Mouse (Mus musculus) cerebellum, postnatal 25 days (tissue): ENCODE measurements around the gene Numb.
A peak's percentile ranks its signal among the peaks of the same experiment; 100 is the strongest.

Source experiments
- DNase-seq, 2 experiments: peaks; one replicate each; pipeline ENCODE4 v3.0.0; 2021; ENCODE audit warnings: mixed read lengths in 2 of 2

Numb gene

DNA sequence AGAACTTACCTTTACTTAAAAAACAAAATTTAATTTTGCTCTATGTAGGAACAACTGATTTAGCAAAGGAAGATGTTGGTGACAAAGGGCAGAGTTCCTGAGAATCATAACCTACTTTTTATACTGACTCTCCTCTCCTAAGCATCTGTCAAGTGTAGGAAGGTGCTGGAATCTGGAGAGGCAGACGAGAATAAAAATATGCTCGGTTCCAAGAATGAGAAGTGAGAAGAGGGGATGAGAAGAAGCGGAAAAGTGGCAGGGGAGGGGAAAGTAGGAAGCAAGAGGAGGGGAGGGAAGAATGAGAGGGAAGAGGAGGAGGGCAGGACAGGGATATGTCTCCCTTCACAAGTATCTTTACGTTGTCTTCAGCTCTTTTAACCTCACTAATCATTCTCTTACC, 71.4 kb downstream of the Numb start:
- no peak for DNase-seq

DNA sequence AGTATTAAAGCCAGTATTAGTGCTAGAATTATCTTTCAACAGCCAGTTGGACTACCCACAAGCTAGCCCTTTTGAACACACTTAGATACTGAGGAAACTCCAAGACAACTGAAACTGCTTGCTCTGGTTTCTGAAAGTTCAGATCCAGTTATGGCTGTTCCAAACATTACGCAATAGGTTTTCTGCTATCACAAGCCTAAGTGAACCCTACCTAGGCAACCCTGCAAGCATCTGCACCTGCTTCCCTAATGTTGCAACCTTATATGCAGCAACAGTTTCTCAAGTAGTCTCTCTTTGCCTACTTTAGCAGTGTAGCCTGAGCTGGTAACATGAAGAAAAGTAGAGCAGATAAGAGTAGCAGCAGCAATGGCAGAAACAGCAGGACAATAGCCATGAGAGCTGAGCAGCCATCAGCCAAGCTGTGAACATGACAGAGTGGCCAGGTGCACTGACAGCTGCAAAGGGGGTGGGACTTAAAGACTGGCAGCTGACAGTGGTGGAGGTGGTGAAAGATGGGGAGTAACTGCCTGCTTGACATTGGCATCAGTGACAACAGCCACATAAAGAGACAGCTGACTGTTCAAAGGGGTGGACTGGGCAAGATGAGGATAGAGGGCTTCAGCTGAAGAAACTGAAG, 73.0 kb downstream of the Numb start:
- no peak for DNase-seq

DNA sequence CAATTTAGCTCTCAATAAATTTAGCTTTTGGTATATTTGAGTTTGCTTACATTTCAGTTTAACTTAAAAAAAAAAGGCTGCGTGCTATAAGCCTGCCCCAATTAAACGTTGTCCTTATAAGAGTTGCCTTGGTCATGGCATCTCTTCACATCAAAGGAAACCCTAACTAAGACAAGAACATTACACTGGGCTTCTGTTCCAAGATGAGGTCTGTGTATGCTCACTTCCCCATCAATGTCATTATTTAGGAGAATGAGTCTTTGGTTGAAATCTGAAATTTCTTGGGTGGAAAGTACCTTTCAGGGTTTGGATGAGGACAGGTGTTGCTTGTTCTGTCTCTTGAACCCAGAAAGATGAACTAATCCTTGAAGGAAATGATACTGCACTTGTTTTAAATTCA, 73.9 kb downstream of the Numb start:
- DNase-seq, result no peak

DNA sequence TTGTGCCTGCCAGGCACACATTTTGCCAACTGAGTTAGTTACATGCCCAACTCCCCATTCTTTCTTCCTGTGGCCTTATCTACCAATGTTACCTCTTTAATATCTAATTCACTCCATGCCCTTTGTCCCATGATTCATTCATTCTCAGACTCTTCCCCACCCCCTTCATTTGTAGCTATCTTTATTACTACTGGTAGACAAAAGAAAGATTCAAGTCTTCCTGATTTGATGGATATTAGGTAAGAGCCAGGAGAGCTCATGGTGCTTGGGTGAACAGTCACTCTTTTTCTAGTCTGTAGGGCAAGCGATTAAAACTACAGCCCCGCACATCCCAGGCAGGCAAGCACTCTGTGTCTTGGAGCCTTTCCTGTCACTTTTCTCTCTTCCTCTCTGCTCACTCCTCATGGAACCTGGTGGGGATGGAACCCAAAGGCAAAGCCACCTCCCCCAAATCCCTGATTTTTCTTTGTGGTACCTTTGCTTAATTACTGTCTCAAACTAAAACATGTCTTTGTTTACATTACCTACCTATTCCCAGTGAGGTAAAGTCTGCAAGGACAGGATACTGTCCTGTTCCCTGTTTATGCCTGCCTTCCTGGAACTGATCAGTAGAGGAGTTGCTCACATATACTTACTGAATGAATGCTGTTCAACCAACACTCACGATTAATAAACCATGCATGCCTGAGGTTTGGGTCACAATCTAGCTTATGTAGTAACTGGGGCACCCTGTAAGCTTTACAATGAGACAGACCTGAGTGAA, 78.9 kb downstream of the Numb start:
- DNase-seq, result no peak

DNA sequence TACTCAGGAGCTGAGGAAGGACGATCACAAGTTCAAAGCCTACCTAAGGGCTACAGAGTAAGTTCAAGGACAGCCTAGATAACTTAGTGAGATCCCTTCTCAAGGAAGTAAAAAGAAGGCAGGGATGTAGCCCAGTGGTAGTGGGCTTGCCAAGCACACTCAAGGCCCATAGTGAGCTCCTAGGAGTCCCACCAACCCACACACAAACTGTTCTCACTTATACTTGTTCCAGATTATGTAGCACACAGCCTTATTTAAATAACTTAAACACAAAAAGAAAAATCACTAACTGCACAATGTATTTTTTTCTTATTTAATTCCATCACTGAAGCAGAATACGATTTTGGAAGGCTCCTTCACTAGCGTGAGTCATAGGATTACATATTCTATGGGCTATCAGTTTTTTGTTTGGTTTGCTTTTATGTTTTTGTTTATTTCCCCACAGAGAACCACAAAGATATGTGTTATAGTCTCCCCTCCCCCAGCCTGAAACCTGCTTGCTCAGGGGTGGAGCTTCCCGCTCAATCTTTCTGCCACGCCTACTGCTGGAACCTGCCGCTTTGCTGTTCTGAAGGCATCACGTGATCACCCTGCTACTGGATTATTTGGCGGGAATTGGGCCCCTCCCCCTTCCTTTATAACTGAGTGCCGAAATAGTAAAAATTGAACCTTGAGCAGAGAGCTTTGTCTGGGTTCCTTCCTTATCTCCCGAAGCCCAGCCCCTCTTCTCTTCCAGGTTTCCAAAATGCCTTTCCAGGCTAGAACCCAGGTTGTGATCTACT, 80.1 kb downstream of the Numb start:
- no peak for DNase-seq

DNA sequence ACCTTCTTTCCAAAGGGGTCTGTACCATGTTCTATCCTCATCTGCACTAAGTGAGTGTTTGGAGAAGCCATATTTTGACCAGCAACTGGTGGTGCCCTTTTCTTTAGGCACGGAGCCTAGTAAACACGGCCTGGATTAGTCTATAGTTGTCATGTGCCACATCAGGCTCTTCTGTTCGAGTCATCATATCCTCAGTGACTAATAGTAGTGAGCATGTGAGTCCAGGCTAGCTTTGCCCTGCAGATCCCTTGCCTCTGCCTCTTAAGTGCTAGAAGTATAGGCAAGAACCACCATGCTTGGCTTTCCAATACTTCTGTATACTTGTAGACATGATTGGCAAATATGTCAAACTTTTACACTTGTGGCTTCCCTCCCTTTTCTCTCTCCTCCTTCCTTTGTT, 87.8 kb downstream of the Numb start:
- no peak for DNase-seq

DNA sequence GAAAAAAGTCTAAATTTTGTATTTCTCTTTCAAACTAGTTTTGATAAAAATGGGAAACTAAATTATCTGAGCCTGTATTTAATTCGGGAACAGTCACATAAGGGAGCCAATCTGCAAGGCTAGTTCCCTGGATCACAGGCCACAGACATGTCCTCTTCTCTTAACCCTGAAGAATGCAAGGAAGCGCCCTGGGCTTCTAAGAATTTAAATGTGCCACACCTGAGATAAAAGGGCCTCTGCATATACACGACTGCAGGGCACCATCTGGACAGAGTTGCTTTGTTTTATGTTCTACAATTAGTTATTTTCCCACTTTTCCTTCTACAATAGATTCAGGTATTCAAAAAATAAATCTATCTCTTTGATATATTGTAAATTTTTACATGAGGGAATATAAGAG, 91.3 kb downstream of the Numb start:
- no peak for DNase-seq

DNA sequence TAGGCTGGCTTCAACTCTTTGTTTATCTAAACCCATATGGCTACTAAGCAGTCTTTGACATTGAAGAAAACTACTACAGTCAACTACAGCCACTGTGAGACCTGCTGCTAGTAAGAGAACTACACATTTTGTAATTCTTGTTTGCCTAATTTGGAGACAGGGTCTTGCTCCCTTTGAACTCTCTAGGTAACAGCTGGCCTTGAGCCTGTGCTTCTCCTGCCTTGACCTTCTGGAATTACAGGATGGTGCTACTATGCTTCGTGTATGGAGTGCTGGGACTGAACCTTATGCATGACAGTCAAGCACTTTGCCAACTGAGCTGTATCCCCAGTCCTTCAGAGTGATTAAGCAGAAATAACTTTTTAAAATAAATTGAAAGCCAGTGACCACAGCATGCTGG, 105.1 kb downstream of the Numb start:
- no peak for DNase-seq

DNA sequence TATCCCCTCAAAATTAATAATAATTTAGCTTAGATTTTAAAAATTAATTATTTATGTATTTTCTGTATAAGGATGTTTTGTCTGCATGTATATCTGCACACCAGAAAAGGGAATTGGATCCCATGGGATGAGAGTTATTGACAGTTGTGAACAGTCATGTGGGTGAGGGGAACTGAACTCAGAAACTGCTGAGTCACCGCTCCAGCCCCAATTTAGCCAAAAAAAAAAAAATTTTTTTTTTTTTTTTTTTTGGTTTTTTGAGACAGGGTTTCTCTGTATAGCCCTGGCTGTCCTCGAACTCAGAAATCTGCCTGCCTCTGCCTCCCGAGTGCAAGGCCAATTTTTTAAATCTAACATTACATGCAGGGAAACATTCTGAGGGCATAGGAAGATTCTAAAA, 109.8 kb downstream of the Numb start:
- DNase-seq, result no peak

DNA sequence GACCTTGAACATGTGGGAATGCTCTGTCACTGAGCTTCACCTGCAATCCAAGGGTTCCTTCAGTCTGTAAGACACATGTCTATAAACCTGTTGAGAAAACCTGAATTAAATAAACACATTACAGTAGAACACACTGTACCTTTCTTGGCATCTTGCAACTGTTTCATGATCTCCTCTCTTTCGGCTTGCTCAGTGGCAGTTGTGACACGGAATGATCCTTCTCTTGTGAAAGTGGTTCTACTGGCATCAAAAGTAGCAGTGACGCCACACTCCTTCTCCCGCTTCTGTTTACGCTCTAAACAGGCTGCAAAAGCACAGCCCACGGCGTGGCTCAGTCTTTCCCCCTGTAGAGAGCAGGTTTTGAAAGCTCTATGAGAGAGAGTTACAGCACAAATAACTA, 118.1 kb downstream of the Numb start:
- DNase-seq, result no peak

DNA sequence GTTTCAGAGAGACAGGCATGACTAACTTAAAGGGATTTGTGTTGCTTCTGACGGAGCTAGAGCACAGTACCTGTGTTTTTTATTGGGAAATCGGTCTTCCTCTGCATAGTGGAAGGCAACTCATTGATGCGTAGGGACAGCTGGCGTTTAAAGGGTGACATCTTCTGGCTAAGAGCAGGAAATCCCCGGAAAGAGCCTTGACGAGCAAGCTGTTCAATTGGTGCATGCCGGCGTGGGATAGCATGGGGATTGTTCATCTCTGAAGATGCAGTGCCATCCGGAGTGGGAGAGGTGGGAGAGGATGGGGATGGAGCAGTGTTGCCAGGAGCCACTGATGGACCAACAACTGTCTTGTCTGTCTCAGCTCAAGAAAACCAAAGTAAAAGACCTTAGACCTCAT, 120.8 kb downstream of the Numb start:
- DNase-seq, result peak in 1 of 2 experiments; percentile 55

DNA sequence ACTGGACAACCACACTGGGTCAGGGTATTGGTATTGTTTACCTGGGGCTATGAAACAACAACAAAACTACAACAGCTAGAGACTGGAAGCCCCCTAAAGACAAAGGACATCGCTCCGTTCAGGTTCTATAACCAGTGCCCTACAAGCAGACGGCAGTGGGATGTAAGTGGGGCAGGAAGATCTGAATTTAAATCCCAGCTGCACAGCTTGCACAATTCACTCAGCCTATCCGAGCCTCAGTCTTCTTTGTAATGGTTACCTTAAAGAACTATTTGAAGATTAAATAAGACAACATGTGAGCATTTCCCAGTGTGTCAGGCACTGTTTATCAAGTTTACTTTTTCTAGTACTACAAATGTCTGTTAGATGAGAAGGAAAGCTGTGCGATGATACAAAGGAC, 123.4 kb downstream of the Numb start:
- DNase-seq, result no peak

DNA sequence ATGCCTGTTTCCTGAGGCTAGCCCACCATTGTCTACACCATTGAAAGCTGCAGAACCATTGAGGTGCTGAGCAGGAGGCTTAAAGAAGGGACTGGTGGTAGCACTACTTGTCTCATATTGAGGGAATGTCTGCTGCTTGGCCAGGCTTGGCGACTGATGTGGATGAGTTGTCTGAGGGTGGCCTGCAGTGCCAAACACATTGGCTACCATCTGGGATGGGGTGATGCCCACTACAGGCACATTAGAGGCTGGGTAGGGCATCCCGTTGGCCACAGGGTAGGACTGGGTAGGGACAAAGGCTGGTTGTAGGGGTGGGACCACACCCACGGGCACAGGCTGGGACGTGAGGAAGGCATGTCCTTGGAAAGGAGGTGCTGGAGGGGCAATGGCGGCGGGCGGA, 126.1 kb downstream of the Numb start:
- DNase-seq, result no peak

DNA sequence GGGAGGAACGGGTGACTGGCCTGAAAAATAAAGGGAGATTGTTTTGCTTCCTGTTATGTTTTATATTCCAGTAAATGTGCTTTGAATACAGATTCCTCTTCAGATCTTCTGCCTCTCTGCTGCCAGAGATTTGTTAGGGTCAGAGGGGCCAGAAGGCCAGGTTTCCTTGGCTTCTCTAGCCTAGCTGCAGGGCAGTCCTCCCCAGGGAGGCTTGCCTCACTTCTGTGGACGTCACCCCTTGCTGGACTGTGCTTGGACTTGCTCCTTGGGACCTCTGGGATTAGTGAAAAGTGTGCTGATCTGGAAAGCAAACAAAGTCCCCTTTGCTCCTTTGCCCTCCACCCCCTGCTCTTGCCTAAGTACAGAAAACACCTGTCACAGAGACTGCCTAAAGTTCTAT, 126.7 kb downstream of the Numb start:
- DNase-seq, result no peak

DNA sequence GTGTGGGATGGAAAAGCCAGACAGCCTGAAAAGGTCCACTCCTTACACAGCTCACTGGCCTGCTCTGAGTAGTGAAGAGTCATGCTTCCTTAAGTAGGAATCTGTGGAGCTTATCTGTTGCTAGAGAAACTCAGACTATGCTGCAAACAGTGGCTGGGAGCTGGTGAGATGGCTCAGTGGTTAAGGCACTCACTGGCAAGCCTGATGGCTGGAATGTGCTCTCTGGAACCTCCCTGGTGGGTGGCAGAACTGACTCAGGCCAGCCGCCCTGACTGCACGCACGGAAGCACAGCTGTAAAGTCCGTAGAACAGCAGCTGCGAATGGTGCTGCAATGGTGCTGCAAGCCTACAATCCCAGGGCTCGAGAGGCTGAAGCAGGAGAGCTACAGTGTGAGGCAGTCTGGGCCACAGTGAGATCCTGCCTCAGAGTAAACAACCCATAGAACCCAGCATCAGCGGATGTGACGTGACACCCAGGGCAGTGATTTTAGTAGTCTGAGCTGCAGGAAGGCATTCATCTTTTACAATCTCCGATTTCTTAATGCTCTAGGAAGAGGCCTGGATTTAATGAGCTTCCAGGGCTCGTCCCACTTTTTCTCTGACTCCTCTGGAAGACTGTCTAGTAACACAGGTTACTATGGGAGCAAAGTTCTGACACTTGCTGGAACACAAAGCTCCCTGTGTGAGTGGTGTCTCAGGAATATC, 128.9 kb downstream of the Numb start:
- no peak for DNase-seq

DNA sequence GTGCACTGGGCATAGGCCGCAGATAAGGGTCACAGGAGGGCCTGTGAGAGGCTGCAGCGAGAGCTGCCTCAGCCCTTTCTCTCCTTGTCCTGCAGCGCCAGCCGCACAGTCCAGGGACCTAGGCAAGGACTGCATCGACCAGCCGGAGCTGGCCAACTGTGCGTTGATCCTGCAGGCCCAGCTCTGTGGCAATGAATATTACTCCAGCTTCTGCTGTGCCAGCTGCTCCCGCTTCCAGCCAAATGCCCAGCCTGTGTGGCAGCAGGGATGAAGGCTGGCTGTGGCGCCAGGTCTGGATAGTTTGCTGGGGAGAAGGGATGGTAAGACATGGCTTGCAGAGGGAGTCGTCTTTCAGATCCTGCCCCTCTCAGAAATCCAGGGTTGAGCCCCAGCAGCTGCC, 130.0 kb downstream of the Numb start:
- peak; percentile 44 to 64 for DNase-seq

DNA sequence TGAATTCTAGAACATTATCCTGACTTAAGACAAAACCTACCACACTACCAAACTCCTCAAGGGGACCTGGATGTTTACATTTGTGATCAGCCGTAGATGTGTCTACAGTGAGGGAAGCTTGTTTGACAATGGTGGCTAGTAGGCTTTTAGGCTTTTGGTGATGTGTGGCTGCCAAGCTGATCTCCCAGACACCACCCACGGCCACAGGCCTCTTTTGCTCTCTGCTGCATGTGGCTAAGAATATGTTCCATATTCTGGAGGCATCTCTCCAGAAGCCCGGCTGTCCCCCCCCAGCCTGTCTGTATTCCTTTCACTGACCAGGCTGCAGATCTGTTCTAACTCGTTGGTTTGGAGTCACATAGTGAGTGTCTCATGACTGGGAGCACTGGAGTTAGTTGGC, 131.0 kb downstream of the Numb start:
- DNase-seq, result no peak

DNA sequence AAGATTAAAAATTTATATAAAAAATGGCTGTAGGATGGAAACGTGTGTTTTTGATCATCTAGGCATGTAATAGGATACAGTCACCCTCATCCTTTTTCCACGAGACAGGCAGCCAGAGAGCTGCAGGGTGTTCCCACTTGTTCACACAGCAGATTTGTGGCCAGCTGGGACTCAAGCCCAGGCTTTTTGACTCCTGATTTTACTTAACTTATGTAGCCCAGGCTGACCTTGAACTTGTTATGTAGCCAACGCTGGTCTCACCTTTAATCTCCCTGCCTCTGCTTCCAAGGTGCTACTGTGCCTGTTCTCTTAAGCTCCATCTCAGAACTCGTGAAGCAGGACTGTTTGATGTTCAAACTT, 132.0 kb downstream of the Numb start:
- DNase-seq, result no peak

DNA sequence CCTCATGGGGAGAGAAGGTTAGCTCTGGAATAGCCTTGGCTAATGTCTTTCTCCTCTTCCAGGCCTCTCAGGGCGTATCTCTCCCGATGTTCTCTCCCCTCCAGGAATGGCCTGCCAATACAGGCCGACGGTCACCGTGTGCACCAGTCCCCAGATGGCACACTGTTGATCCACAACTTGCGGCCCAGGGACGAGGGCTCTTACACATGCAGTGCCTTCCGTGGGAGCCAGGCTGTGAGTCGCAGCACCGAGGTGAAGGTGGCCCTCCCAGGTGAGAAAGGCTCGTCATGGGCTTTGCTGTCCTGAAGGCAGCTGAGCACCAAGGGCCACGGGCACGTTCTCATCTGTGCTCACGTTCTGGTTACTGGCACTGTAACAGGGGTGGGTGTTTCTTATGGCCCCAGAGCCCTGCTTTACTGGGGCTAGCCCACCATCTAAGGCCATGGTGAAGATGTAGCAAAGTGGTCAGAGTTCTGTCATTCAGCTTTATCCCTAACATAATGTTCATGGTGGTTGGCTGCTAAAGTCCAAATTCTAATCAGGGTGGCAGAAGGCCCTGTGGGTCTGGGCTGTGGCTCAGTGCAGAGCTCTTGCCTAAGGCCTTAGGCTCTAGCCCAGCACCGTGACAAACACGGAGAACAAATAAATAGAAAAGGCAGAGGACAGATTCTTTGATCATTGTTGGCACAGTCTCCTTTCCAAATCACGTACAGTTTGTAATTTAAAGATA, 132.5 kb downstream of the Numb start:
- DNase-seq, result no peak

DNA sequence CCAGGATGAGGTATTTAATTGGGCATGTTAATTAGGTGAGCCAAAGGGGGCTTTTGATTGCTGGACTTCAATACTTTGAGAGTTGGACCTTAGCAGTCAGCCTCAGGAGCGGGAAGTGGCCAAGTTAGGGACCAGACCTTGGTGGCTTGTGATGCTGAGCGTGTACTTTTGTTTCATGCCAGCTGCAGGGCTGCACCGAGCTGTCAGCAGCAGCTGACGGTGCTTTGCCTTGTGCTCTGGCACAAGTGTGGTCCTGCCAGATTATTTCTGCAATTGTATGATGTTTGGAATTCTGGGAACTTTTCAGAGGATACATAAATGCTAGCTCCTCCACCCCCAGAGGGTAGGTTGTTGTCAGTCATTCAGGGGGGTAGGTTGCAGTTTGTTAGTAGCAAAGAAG, 136.4 kb downstream of the Numb start:
- no peak for DNase-seq

DNA sequence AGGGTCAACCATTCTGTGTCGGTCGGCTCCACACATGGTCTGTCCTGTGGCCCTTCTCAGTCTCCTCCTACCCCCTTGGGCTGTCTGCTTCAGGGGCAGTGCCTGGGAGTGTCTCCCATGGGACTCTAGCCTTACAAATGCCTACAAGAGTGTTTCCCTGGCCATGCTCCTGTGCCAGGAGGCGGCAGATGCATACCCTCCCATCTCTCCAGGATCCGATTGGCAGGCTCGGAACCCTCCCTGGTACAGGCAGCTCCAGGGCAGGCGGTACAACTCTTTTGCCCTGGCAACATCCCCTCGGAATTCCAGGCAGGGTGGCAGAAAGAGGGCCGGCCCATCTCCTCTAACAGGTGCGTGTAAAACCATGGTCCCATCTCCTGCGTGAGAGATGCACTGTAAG, 139.1 kb downstream of the Numb start:
- no peak for DNase-seq

DNA sequence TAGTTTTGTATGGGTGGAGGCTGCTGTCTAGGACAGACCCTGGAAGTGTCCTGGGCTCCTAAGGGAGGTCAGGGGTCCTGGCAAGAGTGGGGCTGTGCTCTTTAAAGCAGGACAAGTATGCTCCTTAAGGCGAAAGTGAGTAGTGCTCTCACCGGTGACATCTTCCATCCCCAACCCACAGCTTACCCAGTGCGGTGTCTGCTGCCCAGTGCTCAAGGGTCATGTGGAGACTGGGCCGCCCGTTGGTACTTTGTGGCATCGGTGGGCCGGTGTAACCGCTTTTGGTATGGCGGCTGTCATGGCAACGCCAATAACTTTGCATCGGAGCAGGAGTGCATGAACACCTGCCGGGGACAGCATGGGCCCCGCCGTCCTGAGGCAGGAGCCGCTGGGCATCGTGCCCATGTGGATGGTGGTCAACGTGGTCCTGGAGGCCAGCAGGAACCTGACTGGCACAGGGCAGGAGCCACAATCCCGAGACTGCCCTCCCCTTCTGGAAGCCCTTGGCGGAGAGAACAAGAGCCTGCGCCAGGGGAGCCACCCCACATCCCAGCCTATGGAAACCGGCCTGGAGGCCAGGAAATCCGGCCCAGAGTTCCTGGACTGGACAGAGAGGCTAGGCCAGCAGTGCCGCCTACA, 140.0 kb downstream of the Numb start:
- DNase-seq, result peak; percentile 46 to 56
